Mouse (Mus musculus) neural tube, embryonic 12.5 days (tissue): ENCODE data around the gene Sema6d. TPM values are rescaled to one million over a fixed set of nuclear protein-coding genes. Genes with fewer than 3 reads are reported as not detected.

Source experiments
- ATAC-seq: fragments of 200-750 bp; cut with Nextera tagmentation; 2 replicates; pipeline ENCODE4 v1.8.0; 2017; ENCODE audit warnings: low read depth, mild to moderate bottlenecking, moderate TSS enrichment, moderate library complexity; ENCODE audit not compliant: low FRiP score
- H3K27ac ChIP-seq: fragments of 300-500 bp; sonication (generic); 2 replicates; pipeline ENCODE4 v1.5.1; 2016
- H3K27me3 ChIP-seq: fragments of 300-500 bp; sonication (generic); replicated peaks from 2 replicates; pipeline ENCODE4 v1.6.1; 2016; ENCODE audit warnings: mild to moderate bottlenecking
- H3K36me3 ChIP-seq: fragments of 300-500 bp; sonication (generic); 2 replicates; pipeline ENCODE4 v1.6.1; 2016; ENCODE audit warnings: mild to moderate bottlenecking
- H3K4me1 ChIP-seq: fragments of 300-500 bp; sonication (generic); 2 replicates; pipeline ENCODE4 v1.6.1; 2016
- H3K4me2 ChIP-seq: fragments of 300-500 bp; sonication (generic); replicated peaks from 2 replicates; pipeline ENCODE4 v1.6.1; 2016; ENCODE audit warnings: mild to moderate bottlenecking
- H3K4me3 ChIP-seq: fragments of 300-500 bp; sonication (generic); 2 replicates; pipeline ENCODE4 v1.5.1; 2016
- H3K9ac ChIP-seq: fragments of 300-500 bp; sonication (generic); 2 replicates; pipeline ENCODE4 v1.6.1; 2016; ENCODE audit warnings: mild to moderate bottlenecking
- H3K9me3 ChIP-seq: fragments of 300-500 bp; sonication (generic); 2 replicates; pipeline ENCODE4 v1.6.1; 2016; ENCODE audit warnings: mild to moderate bottlenecking
- WGBS: fragments of 180-500 bp; shearing (Covaris S2); methylation state at CpG from one replicate; pipeline ENCODE4 v1.1.7; 2016; 5-methylcytosine and 5-hydroxymethylcytosine counted together
- polyA plus RNA-seq: library from polyadenylated mRNA; unstranded; fragments of >200 nt; fragmentation: Nextera tagmentation; extraction: Ambion mirVana; gene quantifications from 2 replicates; pipeline ENCODE4 v1.2.1, GENCODE M21; 2016

Gene Sema6d
- polyA plus RNA-seq, 1 experiment from 2014 or later = 41.7 TPM

DNA sequence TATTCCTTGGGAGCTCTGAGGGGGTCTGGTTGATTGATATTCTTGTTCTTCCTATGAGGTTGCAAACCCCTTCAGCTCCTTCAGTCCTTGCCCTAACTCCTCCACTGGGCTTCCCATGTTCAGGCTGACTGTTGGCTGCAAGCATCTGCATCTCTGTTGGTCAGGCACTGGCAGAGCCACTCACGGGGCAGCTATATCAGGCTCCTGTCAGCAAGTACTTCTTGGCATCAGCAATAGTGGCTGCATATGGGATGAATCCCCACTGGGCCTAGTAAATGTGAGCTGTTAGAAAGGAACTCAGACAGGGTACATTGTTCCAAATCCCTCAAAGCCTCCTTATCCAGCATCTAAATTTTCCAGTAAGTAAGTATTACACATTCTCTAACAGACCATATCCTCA is 30.6 kb downstream of the Sema6d start:
- Histone ChIP-seq H3K27ac (no peak overlapping the region), H3K36me3 (no peaks in the 10 kb centered on the region), H3K9ac (no peak overlapping the region), H3K4me3 (no peak overlapping the region), H3K4me2 (no peak overlapping the region), H3K9me3 (no peaks in the 10 kb centered on the region), H3K4me1 (no peaks in the 10 kb centered on the region), H3K27me3 (no peaks in the 10 kb centered on the region)
- no peak for ATAC-seq
- WGBS = 77% methylated on average over 1 of the region's 1 CpGs

GRCm38 (mm10) chr2:124121539-124121938 is 31.8 kb downstream of the Sema6d start:
- no peak for ATAC-seq
- Histone ChIP-seq H3K36me3 (no peaks in the 10 kb centered on the region), H3K4me2 (no peak overlapping the region), H3K9ac (no peak overlapping the region), H3K9me3 (no peaks in the 10 kb centered on the region), H3K27me3 (no peaks in the 10 kb centered on the region), H3K4me3 (no peak overlapping the region), H3K4me1 (no peaks in the 10 kb centered on the region), H3K27ac (no peak overlapping the region)
- WGBS = 82% methylated on average over 2 of the region's 2 CpGs

DNA sequence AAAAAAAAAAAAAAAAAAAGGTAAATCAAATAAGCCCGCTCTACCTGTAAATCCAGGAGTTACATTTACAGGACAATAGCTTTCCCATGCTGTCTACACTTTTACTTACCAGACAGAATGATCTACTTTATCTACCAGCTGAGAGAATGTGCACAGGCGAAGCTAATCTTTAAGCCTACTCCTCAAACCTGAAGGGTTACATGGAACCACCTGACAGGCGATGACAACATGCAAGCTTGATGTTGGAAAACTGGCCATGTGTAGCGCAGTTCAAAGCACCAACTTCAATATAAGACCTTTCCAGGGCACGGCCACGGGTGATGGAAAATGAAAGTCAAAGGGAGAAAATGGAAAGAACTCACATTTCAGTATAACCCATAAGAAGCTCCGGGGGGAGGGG is 35.7 kb downstream of the Sema6d start:
- ATAC-seq = no peak
- 89% methylated on average over 7 of the region's 7 CpGs for WGBS
- Histone ChIP-seq H3K27ac (no peak overlapping the region), H3K9me3 (no peaks in the 10 kb centered on the region), H3K9ac (no peak overlapping the region), H3K4me1 (no peaks in the 10 kb centered on the region), H3K4me3 (no peak overlapping the region), H3K36me3 (no peaks in the 10 kb centered on the region), H3K4me2 (no peak overlapping the region), H3K27me3 (no peaks in the 10 kb centered on the region)

DNA sequence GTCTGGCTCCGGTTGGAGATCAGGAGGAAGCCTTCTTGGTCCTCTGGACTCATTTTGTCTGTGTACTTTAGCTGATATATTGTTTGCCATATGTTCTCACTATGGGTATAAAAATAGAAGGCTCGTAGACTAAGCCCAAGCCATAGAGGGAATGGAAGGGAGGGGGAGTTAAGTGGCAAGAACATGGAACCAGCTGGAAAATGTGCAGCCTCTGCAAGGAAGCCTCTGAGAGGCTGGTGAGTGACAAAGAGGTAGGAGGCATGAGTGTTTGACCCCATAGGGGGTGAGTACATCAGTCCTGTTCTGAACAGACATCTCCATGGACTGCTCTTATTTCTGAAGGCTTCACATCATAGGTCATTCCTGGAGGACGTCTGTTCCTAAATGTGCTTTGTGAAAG is 37.1 kb downstream of the Sema6d start:
- Histone ChIP-seq H3K9ac (no peak overlapping the region), H3K27me3 (no peaks in the 10 kb centered on the region), H3K4me2 (no peak overlapping the region), H3K9me3 (no peaks in the 10 kb centered on the region), H3K27ac (no peak overlapping the region), H3K4me3 (no peak overlapping the region), H3K4me1 (no peaks in the 10 kb centered on the region), H3K36me3 (no peaks in the 10 kb centered on the region)
- 64% methylated on average over 3 of the region's 3 CpGs for WGBS
- ATAC-seq = no peak

DNA sequence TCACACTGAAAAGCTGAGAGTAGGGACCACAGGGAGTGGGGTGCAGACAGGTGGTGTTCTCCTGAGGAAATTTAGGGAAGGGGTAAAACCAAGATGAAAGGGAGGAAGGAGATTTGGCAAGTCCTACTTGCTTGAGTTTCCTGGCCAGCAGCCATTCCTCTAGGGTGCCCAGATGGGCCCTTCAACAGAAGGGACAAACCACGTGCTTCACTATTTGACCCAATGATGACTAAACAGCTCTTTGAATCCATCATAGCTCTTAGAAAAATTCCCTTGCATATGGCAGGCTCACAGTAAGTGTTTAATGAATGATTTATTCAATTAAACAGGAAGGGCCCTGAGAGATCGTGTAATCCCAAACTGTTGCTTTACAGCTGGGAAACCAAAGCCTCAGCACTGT is 41.1 kb downstream of the Sema6d start:
- no peak for ATAC-seq
- H3K4me3 ChIP-seq = no peak overlapping the region
- no peak overlapping the region for H3K9ac ChIP-seq
- H3K27ac ChIP-seq = no peak overlapping the region
- 80% methylated on average over 2 of the region's 2 CpGs for WGBS
- H3K9me3 ChIP-seq = no peaks in the 10 kb centered on the region
- H3K27me3 ChIP-seq = no peaks in the 10 kb centered on the region
- no peaks in the 10 kb centered on the region for H3K36me3 ChIP-seq
- no peak overlapping the region for H3K4me2 ChIP-seq
- H3K4me1 ChIP-seq = no peaks in the 10 kb centered on the region

- Histone ChIP-seq H3K9ac (no peak overlapping the region), H3K27ac (no peak overlapping the region), H3K4me3 (no peak overlapping the region), H3K4me2 (no peak overlapping the region), H3K36me3 (no peaks in the 10 kb centered on the region), H3K9me3 (no peaks in the 10 kb centered on the region), H3K4me1 (no peaks in the 10 kb centered on the region), H3K27me3 (no peaks in the 10 kb centered on the region)
- ATAC-seq = no peak
- 78% methylated on average over 3 of the region's 3 CpGs for WGBS
Measured at GRCm38 (mm10) chr2:124141510-124142044, 51.8 kb downstream of the Sema6d start.

- Histone ChIP-seq H3K27ac (no peak overlapping the region), H3K9me3 (no peaks in the 10 kb centered on the region), H3K27me3 (no peaks in the 10 kb centered on the region), H3K4me3 (no peak overlapping the region), H3K36me3 (no peaks in the 10 kb centered on the region), H3K4me1 (no peaks in the 10 kb centered on the region), H3K4me2 (no peak overlapping the region), H3K9ac (no peak overlapping the region)
- WGBS = 7% methylated on average over 1 of the region's 1 CpGs
- 0 out of 2 replicates have a peak, but pooled peaks have one; percentile 61 for ATAC-seq
Measured at GRCm38 (mm10) chr2:124145528-124145927, 55.8 kb downstream of the Sema6d start.

- no peak overlapping the region for H3K4me2 ChIP-seq
- H3K4me3 ChIP-seq = no peak overlapping the region
- H3K27ac ChIP-seq = no peak overlapping the region
- H3K36me3 ChIP-seq = no peaks in the 10 kb centered on the region
- peaks cover 18% of the 10 kb centered on the region for H3K4me1 ChIP-seq
- no peak overlapping the region for H3K9ac ChIP-seq
- no peaks in the 10 kb centered on the region for H3K27me3 ChIP-seq
- ATAC-seq = no peak
- no peaks in the 10 kb centered on the region for H3K9me3 ChIP-seq
- WGBS = 61% methylated on average over 1 of the region's 1 CpGs
Measured at GRCm38 (mm10) chr2:124158158-124158557, 68.4 kb downstream of the Sema6d start.

DNA sequence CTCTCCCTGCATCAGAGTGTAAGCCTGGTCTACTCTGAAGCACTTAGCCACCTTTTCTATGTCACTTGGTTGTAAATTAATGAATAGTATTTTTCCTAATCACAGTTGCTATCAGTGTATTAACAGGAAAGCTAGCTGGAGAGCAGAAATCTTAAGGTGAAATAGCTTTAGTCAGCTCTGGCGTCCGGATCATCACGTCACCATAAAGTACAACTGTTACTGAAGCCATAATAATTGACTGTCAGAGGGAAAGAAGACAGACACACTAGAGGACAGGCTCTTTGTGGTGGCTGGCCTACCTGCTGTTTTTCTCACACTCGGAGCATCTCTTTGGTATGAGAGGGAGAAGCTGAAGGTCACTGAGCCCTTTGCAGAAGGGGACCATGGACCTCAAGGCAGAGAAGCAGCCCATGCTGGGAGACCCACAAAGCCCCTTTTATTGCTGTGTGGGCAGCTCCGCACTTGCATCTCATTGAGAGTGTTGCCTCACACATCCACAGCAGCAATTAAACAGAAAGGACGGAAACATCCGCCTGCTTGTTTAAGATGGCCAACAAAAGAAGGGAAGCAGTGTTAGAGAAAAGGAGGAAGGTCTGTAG is 72.3 kb downstream of the Sema6d start:
- Histone ChIP-seq H3K9me3 (no peaks in the 10 kb centered on the region), H3K27ac (no peak overlapping the region), H3K4me1 (peaks cover 25% of the 10 kb centered on the region), H3K4me3 (no peak overlapping the region), H3K36me3 (no peaks in the 10 kb centered on the region), H3K27me3 (no peaks in the 10 kb centered on the region), H3K9ac (no peak overlapping the region), H3K4me2 (peak overlapping the region; percentile 24; the same call in 1 of the 2 replicates)
- 17% methylated on average over 7 of the region's 7 CpGs for WGBS
- peak; percentile 51; the same call in 1 of the 2 replicates for ATAC-seq

DNA sequence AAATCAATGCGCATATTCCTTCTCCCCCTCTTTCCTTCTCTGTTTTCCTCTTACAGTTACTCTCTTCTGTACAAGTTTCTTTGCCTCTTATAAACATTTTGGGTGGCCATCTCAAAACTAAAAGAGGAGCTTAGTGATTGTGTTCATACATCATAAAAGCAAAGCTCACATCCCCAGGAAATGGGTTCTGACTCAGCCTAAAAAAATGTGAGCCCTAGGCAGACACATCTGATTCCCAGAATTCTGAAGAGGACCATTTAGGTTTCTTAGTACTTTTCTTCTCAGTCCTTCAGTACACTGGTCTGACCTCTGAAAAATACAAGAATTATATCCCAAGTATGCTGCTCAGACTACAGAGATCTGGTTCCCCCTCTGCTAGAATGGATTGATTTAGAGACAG is 78.6 kb downstream of the Sema6d start:
- 97% methylated on average over 1 of the region's 1 CpGs for WGBS
- no peaks in the 10 kb centered on the region for H3K9me3 ChIP-seq
- no peak overlapping the region for H3K4me2 ChIP-seq
- no peak for ATAC-seq
- H3K27me3 ChIP-seq = no peaks in the 10 kb centered on the region
- peaks cover 5% of the 10 kb centered on the region; the same call in 1 of the 2 replicates for H3K4me1 ChIP-seq
- no peak overlapping the region for H3K4me3 ChIP-seq
- H3K27ac ChIP-seq = no peak overlapping the region
- no peak overlapping the region for H3K9ac ChIP-seq
- no peaks in the 10 kb centered on the region for H3K36me3 ChIP-seq

GRCm38 (mm10) chr2:124171718-124172117 is 81.9 kb downstream of the Sema6d start:
- Histone ChIP-seq H3K4me1 (peaks cover 9% of the 10 kb centered on the region), H3K4me2 (no peak overlapping the region), H3K4me3 (no peak overlapping the region), H3K36me3 (no peaks in the 10 kb centered on the region), H3K27ac (no peak overlapping the region), H3K27me3 (no peaks in the 10 kb centered on the region), H3K9me3 (no peaks in the 10 kb centered on the region), H3K9ac (no peak overlapping the region)
- WGBS = 83% methylated on average over 3 of the region's 3 CpGs
- ATAC-seq = no peak

DNA sequence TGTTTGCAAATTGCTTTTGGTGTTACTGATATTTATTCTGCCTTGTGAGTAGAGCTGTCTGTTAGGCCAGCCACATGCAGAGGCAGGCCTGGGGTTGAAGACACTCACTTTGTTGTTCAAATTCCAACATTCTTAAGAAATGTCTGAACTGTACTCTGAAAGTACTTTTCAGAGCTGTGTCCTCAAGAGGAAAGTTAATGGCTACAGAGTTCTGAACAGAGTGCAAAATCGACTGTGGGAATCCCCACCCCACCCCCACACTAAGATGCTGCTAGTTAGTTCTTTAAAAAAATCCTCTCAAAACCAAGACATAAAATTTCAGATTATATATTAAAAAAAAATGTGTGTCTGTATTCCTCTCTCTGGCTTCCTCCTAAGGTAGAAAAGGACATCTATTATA is 86.5 kb downstream of the Sema6d start:
- Histone ChIP-seq H3K36me3 (no peaks in the 10 kb centered on the region), H3K27me3 (no peaks in the 10 kb centered on the region), H3K4me2 (no peak overlapping the region), H3K27ac (no peak overlapping the region), H3K9me3 (no peaks in the 10 kb centered on the region), H3K9ac (no peak overlapping the region), H3K4me1 (peaks cover 12% of the 10 kb centered on the region), H3K4me3 (no peak overlapping the region)
- WGBS = 39% methylated on average over 1 of the region's 1 CpGs
- ATAC-seq = no peak

DNA sequence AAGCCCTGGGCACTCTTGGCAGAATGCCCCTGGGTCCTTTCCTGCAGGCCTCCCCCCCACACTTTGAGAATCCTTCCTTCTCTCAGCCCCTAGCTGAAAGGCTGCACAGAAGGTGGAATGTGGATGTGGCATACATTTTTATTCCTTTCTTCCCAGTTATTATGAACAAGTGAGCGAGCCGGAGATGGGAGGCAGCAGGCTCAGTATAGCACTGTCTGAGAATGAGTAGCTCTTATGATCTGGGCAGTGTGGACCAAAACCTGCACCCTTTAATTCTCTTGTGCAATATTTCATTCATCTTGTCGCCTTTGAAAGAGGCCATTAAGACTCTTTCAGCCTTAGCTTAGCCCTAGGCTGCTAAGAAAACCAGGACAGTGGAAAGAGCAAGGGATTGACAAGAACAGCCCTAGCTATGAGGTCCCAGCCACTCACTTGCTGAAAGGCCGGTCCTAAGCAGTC is 87.0 kb downstream of the Sema6d start:
- Histone ChIP-seq H3K9me3 (no peaks in the 10 kb centered on the region), H3K9ac (no peak overlapping the region), H3K27ac (no peak overlapping the region), H3K27me3 (no peaks in the 10 kb centered on the region), H3K36me3 (no peaks in the 10 kb centered on the region), H3K4me3 (no peak overlapping the region), H3K4me1 (peaks cover 12% of the 10 kb centered on the region), H3K4me2 (no peak overlapping the region)
- ATAC-seq = peak; percentile 70; the same call in 1 of the 2 replicates
- 51% methylated on average over 4 of the region's 4 CpGs for whole genome bisulfite sequencing
